Mouse (Mus musculus) heart, postnatal 0 days (tissue): ENCODE data around the gene Olfr1499.

Source experiments
- CTCF ChIP-seq: IDR thresholded peaks from 2 replicates; pipeline ENCODE4 v1.5.1; 2016; ENCODE audit warnings: antibody characterized with exemption, control low read depth, low read depth
- EP300 ChIP-seq: IDR thresholded peaks from 2 replicates; pipeline ENCODE4 v1.6.1; 2016; ENCODE audit warnings: antibody characterized with exemption, low read depth

DNA sequence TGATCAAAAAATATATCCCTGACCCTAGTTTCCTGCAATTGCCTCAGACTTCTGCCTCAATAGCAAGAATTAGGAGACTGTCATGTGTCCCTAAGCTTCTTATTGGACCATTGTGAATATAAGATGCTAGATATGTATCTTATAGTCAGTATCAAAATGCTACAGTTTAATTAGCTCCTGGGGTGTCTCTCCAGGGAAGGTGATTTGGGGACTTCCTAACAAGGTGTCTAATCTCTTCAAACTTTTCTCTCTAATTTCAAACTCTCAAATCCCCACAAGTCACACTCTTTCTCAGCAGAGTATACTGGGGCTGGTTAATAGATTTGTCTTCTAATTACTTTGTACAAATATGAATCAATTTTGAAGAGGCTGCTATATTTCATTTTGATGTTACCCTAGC is 21.1 kb downstream of the Olfr1499 start, which contains the start of gene Olfr1497:
- TF ChIP-seq CTCF, result no peak
- TF ChIP-seq EP300, result no peak
